Mouse (Mus musculus) adrenal gland, adult 18-20 months (tissue): ENCODE measurements around the gene A630001G21Rik. TPM values are rescaled to one million over a fixed set of nuclear protein-coding genes. Genes with fewer than 3 reads are reported as not detected.

ENCODE experiments used
- DNase-seq, 2 experiments: peaks; one replicate each; pipeline ENCODE4 v3.0.0; 2021 to 2022; ENCODE audit warnings: low spot score in 2 of 2
- total RNA-seq, 2 experiments: library from RNA; stranded (reverse); gene quantifications; 1 replicate in 1 of 2; 2 replicates in 1 of 2; pipeline ENCODE4 v1.2.3; 2021

Gene A630001G21Rik
- total RNA-seq, 2 experiments from 2014 or later, result 0.83 TPM; not detected in 1

- peak in 1 of 2 experiments; percentile 26 for DNase-seq
Observed at GRCm38 (mm10) chr1:85775136-85775535, 3.3 kb downstream of the A630001G21Rik start.

GRCm38 (mm10) chr1:85771976-85772375 lies 6.5 kb downstream of the A630001G21Rik start:
- no peak for DNase-seq

- no peak for DNase-seq
Observed at GRCm38 (mm10) chr1:85767754-85768153, 10.7 kb downstream of the A630001G21Rik start.

- no peak for DNase-seq
Observed at GRCm38 (mm10) chr1:85766120-85766519, 12.3 kb downstream of the A630001G21Rik start.

GRCm38 (mm10) chr1:85764291-85764690 lies 14.2 kb downstream of the A630001G21Rik start:
- DNase-seq, result no peak

- no peak for DNase-seq
Observed at GRCm38 (mm10) chr1:85763386-85763785, 15.1 kb downstream of the A630001G21Rik start.

GRCm38 (mm10) chr1:85761665-85762064 lies 16.8 kb downstream of the A630001G21Rik start:
- no peak for DNase-seq

GRCm38 (mm10) chr1:85758969-85759293 lies 19.5 kb downstream of the A630001G21Rik start:
- DNase-seq, result no peak

- DNase-seq, result no peak
Observed at GRCm38 (mm10) chr1:85758231-85758968, 20.0 kb downstream of the A630001G21Rik start.

GRCm38 (mm10) chr1:85757531-85758230 lies 20.8 kb downstream of the A630001G21Rik start:
- DNase-seq, result no peak

GRCm38 (mm10) chr1:85751932-85752680 lies 26.3 kb downstream of the A630001G21Rik start:
- no peak for DNase-seq

GRCm38 (mm10) chr1:85751494-85751893 lies 26.9 kb downstream of the A630001G21Rik start:
- no peak for DNase-seq

- no peak for DNase-seq
Observed at GRCm38 (mm10) chr1:85750650-85751049, 27.8 kb downstream of the A630001G21Rik start.

- no peak for DNase-seq
Observed at GRCm38 (mm10) chr1:85749829-85750228, 28.6 kb downstream of the A630001G21Rik start.

GRCm38 (mm10) chr1:85746511-85746910 lies 31.9 kb downstream of the A630001G21Rik start:
- DNase-seq, result no peak

- no peak for DNase-seq
Observed at GRCm38 (mm10) chr1:85744539-85744938, 33.9 kb downstream of the A630001G21Rik start.

GRCm38 (mm10) chr1:85742916-85743505 lies 35.4 kb downstream of the A630001G21Rik start:
- no peak for DNase-seq

GRCm38 (mm10) chr1:85742333-85742732 lies 36.1 kb downstream of the A630001G21Rik start:
- no peak for DNase-seq

GRCm38 (mm10) chr1:85740923-85741322 lies 37.5 kb downstream of the A630001G21Rik start:
- DNase-seq, result no peak

GRCm38 (mm10) chr1:85739819-85740218 lies 38.6 kb downstream of the A630001G21Rik start:
- DNase-seq, result no peak

- no peak for DNase-seq
Observed at GRCm38 (mm10) chr1:85739000-85739399, 39.4 kb downstream of the A630001G21Rik start.
